In genomic region chr6:144938613-144939236, GRCm38 (mm10) we compare ENCODE assay signal across 22 mouse cellular contexts.
A peak's percentile ranks its signal among the peaks of the same experiment; 100 is the strongest.
DNase-seq lines count a peak whose midpoint lies in the region; ATAC-seq and TF ChIP-seq lines count a peak whose summit lies in the region.
"Had no signal": no experiment of that assay in that cellular context is flagged by ENCODE, and none has a peak within 500 bp of the region (broad histone marks: within the 10 kb centered on the region; RNA-seq: fewer than 3 reads in every experiment).

No protein-coding gene starts in this region.

- ATAC-seq in hindbrain, embryonic 12.5 days (ENCODE audit: low FRiP score), result no peak; the same call in 1 of the 2 replicates
- ATAC-seq in hindbrain, embryonic 11.5 days (ENCODE audit: low FRiP score), result no peak
- ATAC-seq in hindbrain, postnatal 0 days, result 0 out of 2 replicates have a peak, but pooled peaks have one; percentile 58
- peak; percentile 32; the same call in 1 of the 2 replicates for ATAC-seq in neural tube, embryonic 13.5 days (ENCODE audit: low read depth)
- ATAC-seq: intestine, postnatal 0 days; liver, embryonic 12.5 days had no signal

- TF ChIP-seq CTCF in hindbrain, postnatal 0 days (IDR thresholded peaks at IDR 0.05; ENCODE audit: low read depth), result no peak

- H3K4me1 ChIP-seq in hindbrain, embryonic 12.5 days, result peaks cover 3% of the 10 kb centered on the region; the same call in 1 of the 2 replicates
- H3K4me1 ChIP-seq in hindbrain, embryonic 11.5 days (replicated peaks; ENCODE audit: control insufficient read depth, insufficient read depth, low read length), result no peaks in the 10 kb centered on the region
- peaks cover 8% of the 10 kb centered on the region for H3K4me1 ChIP-seq in embryonic facial prominence, embryonic 10.5 days
- H3K4me1 ChIP-seq in hindbrain, postnatal 0 days (ENCODE audit: insufficient read depth, low read length), result peaks cover 5% of the 10 kb centered on the region; the same call in 1 of the 2 replicates
- 0 out of 2 replicates have a peak, but pooled peaks cover 5% of the 10 kb centered on the region for H3K4me1 ChIP-seq in neural tube, embryonic 13.5 days (replicated peaks)
- H3K4me1 ChIP-seq: heart, embryonic 15.5 days; kidney, embryonic 15.5 days; liver, embryonic 12.5 days had no signal

- H3K9me3 ChIP-seq in hindbrain, embryonic 12.5 days (replicated peaks), result no peaks in the 10 kb centered on the region
- H3K9me3 ChIP-seq in hindbrain, embryonic 11.5 days (ENCODE audit: control insufficient read depth, low read length), result no peaks in the 10 kb centered on the region
- H3K9me3 ChIP-seq in embryonic facial prominence, embryonic 10.5 days, result no peaks in the 10 kb centered on the region
- H3K9me3 ChIP-seq in hindbrain, postnatal 0 days (ENCODE audit: low read length), result no peaks in the 10 kb centered on the region
- no peaks in the 10 kb centered on the region for H3K9me3 ChIP-seq in neural tube, embryonic 13.5 days
- H3K9me3 ChIP-seq: forebrain, embryonic 12.5 days; heart, embryonic 15.5 days; kidney, embryonic 15.5 days; liver, embryonic 12.5 days had no signal

- no peak for DNase-seq in hindbrain, embryonic 11.5 days (ENCODE audit: low spot score)
- no peak for DNase-seq in embryonic facial prominence, embryonic 10.5 days (ENCODE audit: low spot score)
- DNase-seq in hindbrain, postnatal 0 days (ENCODE audit: low spot score), result peak; percentile 29
- no peak for DNase-seq in gastrocnemius, adult 8-10 months (ENCODE audit: low spot score in 2 of 2)
- no peak for DNase-seq in layer of hippocampus, postnatal 14 days (ENCODE audit: low spot score in 2 of 2)
- DNase-seq: adrenal gland, postnatal 25 days; cerebellum, adult 18-20 months; cerebellum, postnatal 25 days; embryo, embryonic 11 days; gastrocnemius, postnatal 36 days; lung, adult 2 months; lung, postnatal 36 days; thymus, postnatal 14 days had no signal

- no peak overlapping the region for H3K4me3 ChIP-seq in hindbrain, embryonic 12.5 days
- no peak overlapping the region for H3K4me3 ChIP-seq in hindbrain, embryonic 11.5 days (ENCODE audit: low read depth, low read length)
- H3K4me3 ChIP-seq in embryonic facial prominence, embryonic 10.5 days, result no peak overlapping the region
- no peak overlapping the region for H3K4me3 ChIP-seq in hindbrain, postnatal 0 days (ENCODE audit: low read length)
- H3K4me3 ChIP-seq in neural tube, embryonic 13.5 days, result no peak overlapping the region
- H3K4me3 ChIP-seq: forebrain, embryonic 12.5 days; heart, embryonic 15.5 days; kidney, embryonic 15.5 days; liver, embryonic 12.5 days; myocyte had no signal

- H3K36me3 ChIP-seq in hindbrain, embryonic 12.5 days, result no peaks in the 10 kb centered on the region
- H3K36me3 ChIP-seq in hindbrain, embryonic 11.5 days (ENCODE audit: control insufficient read depth, insufficient read depth, low read length), result no peaks in the 10 kb centered on the region
- no peaks in the 10 kb centered on the region for H3K36me3 ChIP-seq in embryonic facial prominence, embryonic 10.5 days (replicated peaks)
- H3K36me3 ChIP-seq in hindbrain, postnatal 0 days (ENCODE audit: insufficient read depth, low read length), result no peaks in the 10 kb centered on the region
- H3K36me3 ChIP-seq in neural tube, embryonic 13.5 days, result no peaks in the 10 kb centered on the region
- H3K36me3 ChIP-seq: forebrain, embryonic 12.5 days; heart, embryonic 15.5 days; kidney, embryonic 15.5 days; liver, embryonic 12.5 days had no signal

- no peaks in the 10 kb centered on the region for H3K27me3 ChIP-seq in hindbrain, embryonic 12.5 days
- H3K27me3 ChIP-seq in hindbrain, embryonic 11.5 days (ENCODE audit: control insufficient read depth, insufficient read depth, low read length), result no peaks in the 10 kb centered on the region
- H3K27me3 ChIP-seq in embryonic facial prominence, embryonic 10.5 days (replicated peaks; ENCODE audit: low read depth, poor library complexity, severe bottlenecking), result no peaks in the 10 kb centered on the region
- no peaks in the 10 kb centered on the region for H3K27me3 ChIP-seq in hindbrain, postnatal 0 days (ENCODE audit: insufficient read depth, low read length)
- 0 out of 2 replicates have a peak, but pooled peaks cover 3% of the 10 kb centered on the region for H3K27me3 ChIP-seq in neural tube, embryonic 13.5 days
- H3K27me3 ChIP-seq: CH12.LX; forebrain, embryonic 12.5 days; heart, embryonic 15.5 days; kidney, embryonic 15.5 days; liver, embryonic 12.5 days had no signal

- 71% methylated on average over 12 of the region's 12 CpGs for WGBS in hindbrain, embryonic 12.5 days
- 84% methylated on average over 12 of the region's 12 CpGs for WGBS in hindbrain, embryonic 11.5 days
- 79% methylated on average over 12 of the region's 12 CpGs for WGBS in embryonic facial prominence, embryonic 10.5 days
- WGBS in hindbrain, postnatal 0 days, result 52% methylated on average over 12 of the region's 12 CpGs
- WGBS in neural tube, embryonic 13.5 days, result 50% methylated on average over 12 of the region's 12 CpGs

- no peak overlapping the region for H3K9ac ChIP-seq in hindbrain, embryonic 12.5 days
- no peak overlapping the region for H3K9ac ChIP-seq in hindbrain, embryonic 11.5 days (ENCODE audit: low read depth, low read length)
- H3K9ac ChIP-seq in hindbrain, postnatal 0 days (replicated peaks; ENCODE audit: low read length), result no peak overlapping the region
- H3K9ac ChIP-seq in neural tube, embryonic 13.5 days, result no peak overlapping the region
- H3K9ac ChIP-seq: forebrain, embryonic 12.5 days; heart, embryonic 15.5 days; kidney, embryonic 15.5 days; liver, embryonic 12.5 days had no signal

- H3K4me2 ChIP-seq in hindbrain, embryonic 12.5 days (replicated peaks), result no peak overlapping the region
- no peak overlapping the region for H3K4me2 ChIP-seq in hindbrain, embryonic 11.5 days (replicated peaks; ENCODE audit: low read depth, low read length)
- H3K4me2 ChIP-seq in hindbrain, postnatal 0 days (ENCODE audit: low read depth, low read length), result no peak overlapping the region
- H3K4me2 ChIP-seq in neural tube, embryonic 13.5 days, result no peak overlapping the region
- H3K4me2 ChIP-seq: forebrain, embryonic 12.5 days; heart, embryonic 15.5 days; kidney, embryonic 15.5 days; liver, embryonic 12.5 days had no signal

- H3K27ac ChIP-seq in hindbrain, embryonic 12.5 days, result peak overlapping the region; percentile 12; the same call in 1 of the 2 replicates
- H3K27ac ChIP-seq in hindbrain, embryonic 11.5 days (ENCODE audit: low read depth, low read length), result no peak overlapping the region
- 0 out of 2 replicates have a peak overlapping the region, but pooled peaks have one; percentile 10 for H3K27ac ChIP-seq in embryonic facial prominence, embryonic 10.5 days (replicated peaks)
- peak overlapping the region; percentile 41 for H3K27ac ChIP-seq in hindbrain, postnatal 0 days
- peak overlapping the region; percentile 29; the same call in 1 of the 2 replicates for H3K27ac ChIP-seq in neural tube, embryonic 13.5 days (replicated peaks)
- H3K27ac ChIP-seq: forebrain, embryonic 12.5 days; heart, embryonic 15.5 days; kidney, embryonic 15.5 days; liver, embryonic 12.5 days had no signal

Comparison
In these comparisons a context has a peak if more than half of its experiments do, and no peak if none do; other contexts are left out.
1. ATAC-seq: peak in hindbrain, postnatal 0 days (single experiment) and neural tube, embryonic 13.5 days (single experiment); none in hindbrain, embryonic 12.5 days (single experiment) and hindbrain, embryonic 11.5 days (single experiment).